Mouse (Mus musculus) intestine, embryonic 15.5 days (tissue): ENCODE results near the gene Ccdc102a. TPM values are rescaled to one million over a fixed set of nuclear protein-coding genes. Genes with fewer than 3 reads are reported as not detected.
"Not testable (repeated sequence)": the region's sequence is repeated elsewhere in the genome, so short reads cannot be mapped to it uniquely, and the experiment has no call there.

ENCODE experiments used
- ATAC-seq: fragments of 200-750 bp; cut with Nextera tagmentation; 2 replicates; pipeline ENCODE4 v1.8.0; 2017; ENCODE audit warnings: moderate TSS enrichment, moderate library complexity
- H3K27ac ChIP-seq: fragments of 300-500 bp; sonication (generic); 2 replicates; pipeline ENCODE4 v1.5.1; 2015; ENCODE audit warnings: mild to moderate bottlenecking, inconsistent platforms
- H3K27me3 ChIP-seq: fragments of 300-500 bp; sonication (generic); replicated peaks from 2 replicates; pipeline ENCODE4 v1.6.1; 2015; ENCODE audit warnings: inconsistent platforms
- H3K36me3 ChIP-seq: fragments of 300-500 bp; sonication (generic); 2 replicates; pipeline ENCODE4 v1.6.1; 2015; ENCODE audit warnings: inconsistent platforms
- H3K4me1 ChIP-seq: fragments of 300-500 bp; sonication (generic); replicated peaks from 2 replicates; pipeline ENCODE4 v1.6.1; 2015; ENCODE audit warnings: inconsistent platforms
- H3K4me2 ChIP-seq: fragments of 300-500 bp; sonication (generic); replicated peaks from 2 replicates; pipeline ENCODE4 v1.6.1; 2015; ENCODE audit warnings: mild to moderate bottlenecking, inconsistent platforms
- H3K4me3 ChIP-seq: fragments of 300-500 bp; sonication (generic); replicated peaks from 2 replicates; pipeline ENCODE4 v1.5.1; 2015; ENCODE audit warnings: inconsistent platforms
- H3K9ac ChIP-seq: fragments of 300-500 bp; sonication (generic); 2 replicates; pipeline ENCODE4 v1.6.1; 2015; ENCODE audit warnings: inconsistent platforms
- H3K9me3 ChIP-seq: fragments of 300-500 bp; sonication (generic); 2 replicates; pipeline ENCODE4 v1.6.1; 2016; ENCODE audit warnings: inconsistent platforms
- WGBS: fragments of 180-500 bp; shearing (Covaris S2); methylation state at CpG from one replicate; pipeline ENCODE4 v1.1.7; 2015; 5-methylcytosine and 5-hydroxymethylcytosine counted together
- polyA plus RNA-seq: library from polyadenylated mRNA; unstranded; fragments of >200 nt; fragmentation: Nextera tagmentation; extraction: Ambion mirVana; gene quantifications from 2 replicates; pipeline ENCODE4 v1.2.1, GENCODE M21; 2015

Gene Ccdc102a
- polyA plus RNA-seq, 1 experiment from 2014 or later: 20.7 TPM

GRCm38 (mm10) chr8:94854761-94855160 is 63.1 kb downstream of the Ccdc102a start:
- H3K4me3 ChIP-seq, ATAC-seq, H3K4me2 ChIP-seq, H3K9me3 ChIP-seq, H3K27me3 ChIP-seq, H3K9ac ChIP-seq, H3K4me1 ChIP-seq, H3K27ac ChIP-seq: not testable (repeated sequence)
- peaks cover 27% of the 10 kb centered on the region; the same call in 1 of the 2 replicates for H3K36me3 ChIP-seq
- 85% methylated on average over 11 of the region's 11 CpGs for WGBS

Other genes with a start within 250 kb of the Ccdc102a start
- 42.1 and 47.0 TPM in 2 replicates for gene Pllp, start 221.8 kb downstream of the Ccdc102a start, polyA plus RNA-seq
- gene Ccl22, start 172.5 kb downstream of the Ccdc102a start, polyA plus RNA-seq: not detected in 2 replicates
- 23.0 and 24.3 TPM in 2 replicates for gene Cx3cl1, start 146.1 kb downstream of the Ccdc102a start, polyA plus RNA-seq
- gene Ccl17, start 107.6 kb downstream of the Ccdc102a start, polyA plus RNA-seq: not detected in 2 replicates
- 97.5 and 110 TPM in 2 replicates for gene Coq9, start 79.8 kb downstream of the Ccdc102a start, polyA plus RNA-seq
- 89.8 and 94.6 TPM in 2 replicates for gene Ciapin1, start 79.7 kb downstream of the Ccdc102a start, polyA plus RNA-seq
- gene Polr2c, start 60.6 kb downstream of the Ccdc102a start, polyA plus RNA-seq: 126 and 134 TPM in 2 replicates
- 39.4 and 40.3 TPM in 2 replicates for gene Dok4, start 41.8 kb downstream of the Ccdc102a start, polyA plus RNA-seq
- 1.3 and 2.1 TPM in 2 replicates for gene Adgrg5, start 5.6 kb upstream of the Ccdc102a start, polyA plus RNA-seq
- gene Adgrg1, start 56.7 kb upstream of the Ccdc102a start, polyA plus RNA-seq: 22.4 and 23.8 TPM in 2 replicates
- 3.4 and 3.5 TPM in 2 replicates for gene Adgrg3, start 99.6 kb upstream of the Ccdc102a start, polyA plus RNA-seq
- gene Drc7, start 137.0 kb upstream of the Ccdc102a start, polyA plus RNA-seq: not detected in 2 replicates
- gene Katnb1, start 163.1 kb upstream of the Ccdc102a start, polyA plus RNA-seq: 13.9 and 14.6 TPM in 2 replicates